Mouse (Mus musculus) limb, embryonic 14.5 days (tissue): ENCODE results near the gene Pgd. TPM values are rescaled to one million over a fixed set of nuclear protein-coding genes. Genes with fewer than 3 reads are reported as not detected.

Experiments used
- ATAC-seq: fragments of 200-750 bp; cut with Nextera tagmentation; 2 replicates; pipeline ENCODE4 v1.8.0; 2017; ENCODE audit warnings: low read depth, moderate number of reproducible peaks, moderate TSS enrichment; ENCODE audit not compliant: low FRiP score
- DNase-seq: peaks from one replicate; pipeline ENCODE4 v3.0.0-alpha.2; 2015; ENCODE audit warnings: low spot score
- H3K27ac ChIP-seq: fragments of 300-500 bp; sonication (generic); replicated peaks from 2 replicates; pipeline ENCODE4 v1.5.1; 2014; ENCODE audit warnings: low read depth, mild to moderate bottlenecking, low read length, moderate library complexity, mixed read lengths
- H3K27me3 ChIP-seq: fragments of 300-500 bp; sonication (generic); 2 replicates; pipeline ENCODE4 v1.6.1; 2014; ENCODE audit warnings: low read length, mixed read lengths; ENCODE audit not compliant: control insufficient read depth, insufficient read depth
- H3K36me3 ChIP-seq: fragments of 300-500 bp; sonication (generic); 2 replicates; pipeline ENCODE4 v1.6.1; 2014; ENCODE audit warnings: mild to moderate bottlenecking, low read length, moderate library complexity, mixed read lengths; ENCODE audit not compliant: control insufficient read depth, insufficient read depth
- H3K4me1 ChIP-seq: fragments of 300-500 bp; sonication (generic); 2 replicates; pipeline ENCODE4 v1.6.1; 2014; ENCODE audit warnings: antibody characterized with exemption, low read length, mixed read lengths; ENCODE audit not compliant: control insufficient read depth, insufficient read depth
- H3K4me2 ChIP-seq: fragments of 300-500 bp; sonication (generic); replicated peaks from 2 replicates; pipeline ENCODE4 v1.6.1; 2014; ENCODE audit warnings: low read depth, mild to moderate bottlenecking, low read length, moderate library complexity; ENCODE audit not compliant: severe bottlenecking
- H3K4me3 ChIP-seq: fragments of 300-500 bp; sonication (generic); replicated peaks from 2 replicates; pipeline ENCODE4 v1.5.1; 2014; ENCODE audit warnings: low read length
- H3K9ac ChIP-seq: fragments of 300-500 bp; sonication (generic); 2 replicates; pipeline ENCODE4 v1.6.1; 2014; ENCODE audit warnings: mild to moderate bottlenecking, low read depth, low read length, moderate library complexity; ENCODE audit not compliant: severe bottlenecking
- H3K9me3 ChIP-seq: fragments of 300-500 bp; sonication (generic); 2 replicates; pipeline ENCODE4 v1.6.1; 2016; ENCODE audit warnings: low read length; ENCODE audit not compliant: control insufficient read depth
- POLR2A ChIP-seq: fragments of 200-500 bp; IDR thresholded peaks from 2 replicates; pipeline ENCODE4 v1.8.0; 2012; ENCODE audit warnings: inconsistent platforms, mild to moderate bottlenecking, moderate library complexity, borderline replicate concordance; ENCODE audit not compliant: insufficient read depth, insufficient read length; ENCODE audit errors: extremely low read depth
- WGBS: fragments of 180-500 bp; shearing (Covaris S2); extraction: QIAGEN DNeasy Blood & Tissue Kit; methylation state at CpG from one replicate; pipeline ENCODE4 v1.1.7; 2014; 5-methylcytosine and 5-hydroxymethylcytosine counted together
- polyA plus RNA-seq, 2 experiments: library from polyadenylated mRNA; depleted of rRNA in 1 of 2; stranded (reverse) in 1 of 2; unstranded in 1 of 2; fragments of >200 nt; fragmentation: Nextera tagmentation in 1 of 2; extraction: Ambion mirVana in 1 of 2; gene quantifications; 2 replicates each; pipeline versions ENCODE4 v1.2.1 to v1.2.3; 2012 to 2014

The Pgd gene
- polyA plus RNA-seq, 2 experiments, result 41.9 to 99.0 TPM

DNA sequence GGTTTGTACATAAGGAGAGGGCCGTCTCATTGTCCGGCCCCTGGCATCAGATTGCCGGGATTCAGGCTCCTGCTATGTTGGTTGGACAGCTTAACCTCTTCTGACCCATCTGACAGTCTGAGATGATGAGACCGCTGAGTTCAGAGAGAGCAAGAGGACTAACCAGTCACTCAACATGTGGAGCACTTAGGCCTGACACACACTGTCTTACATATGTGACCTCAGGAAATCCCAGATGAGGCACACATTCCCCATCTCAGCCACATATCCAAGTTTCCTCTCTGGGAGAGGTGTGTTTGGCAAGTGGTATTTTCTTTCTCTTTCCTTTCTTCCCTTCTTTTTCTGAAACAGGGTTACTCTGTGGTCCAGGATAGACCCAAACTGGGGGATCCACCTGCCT lies 21.4 kb downstream of the Pgd start:
- no peak for DNase-seq
- Histone ChIP-seq H3K9me3 (no peaks in the 10 kb centered on the region), H3K27ac (no peak overlapping the region), H3K4me1 (no peaks in the 10 kb centered on the region), H3K4me2 (no peak overlapping the region), H3K9ac (no peak overlapping the region), H3K27me3 (no peaks in the 10 kb centered on the region), H3K36me3 (peaks cover 7% of the 10 kb centered on the region), H3K4me3 (no peak overlapping the region)
- no peak for TF ChIP-seq POLR2A
- 81% methylated on average over 4 of the region's 4 CpGs for WGBS
- ATAC-seq, result no peak

DNA sequence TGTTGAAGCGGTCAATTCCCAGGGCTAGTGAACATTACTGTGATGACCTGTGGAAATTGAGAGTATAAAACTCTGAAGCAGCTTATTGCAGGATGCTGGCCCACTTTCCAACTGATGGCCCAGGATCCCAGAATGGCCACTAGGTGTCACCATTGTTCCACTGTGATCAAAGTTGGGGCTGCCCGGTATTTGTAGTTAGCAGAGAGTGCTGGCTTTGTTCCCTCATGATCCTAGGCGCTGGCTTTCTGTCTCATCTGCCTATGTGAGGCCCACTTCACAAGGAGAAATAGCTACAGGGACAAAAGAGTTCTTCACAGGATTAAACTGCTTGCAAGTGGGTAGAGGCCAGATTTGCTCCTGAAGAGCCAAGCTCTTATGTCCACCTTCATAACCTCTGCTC lies 22.1 kb downstream of the Pgd start:
- DNase-seq, result peak; percentile 94
- H3K9me3 ChIP-seq, result no peaks in the 10 kb centered on the region
- H3K36me3 ChIP-seq, result no peaks in the 10 kb centered on the region
- no peak overlapping the region for H3K4me3 ChIP-seq
- no peak for TF ChIP-seq POLR2A
- WGBS, result 5% methylated on average over 3 of the region's 3 CpGs
- H3K27me3 ChIP-seq, result no peaks in the 10 kb centered on the region
- H3K4me2 ChIP-seq, result no peak overlapping the region
- H3K27ac ChIP-seq, result no peak overlapping the region
- peak; percentile 84 for ATAC-seq
- no peak overlapping the region for H3K9ac ChIP-seq
- no peaks in the 10 kb centered on the region for H3K4me1 ChIP-seq

DNA sequence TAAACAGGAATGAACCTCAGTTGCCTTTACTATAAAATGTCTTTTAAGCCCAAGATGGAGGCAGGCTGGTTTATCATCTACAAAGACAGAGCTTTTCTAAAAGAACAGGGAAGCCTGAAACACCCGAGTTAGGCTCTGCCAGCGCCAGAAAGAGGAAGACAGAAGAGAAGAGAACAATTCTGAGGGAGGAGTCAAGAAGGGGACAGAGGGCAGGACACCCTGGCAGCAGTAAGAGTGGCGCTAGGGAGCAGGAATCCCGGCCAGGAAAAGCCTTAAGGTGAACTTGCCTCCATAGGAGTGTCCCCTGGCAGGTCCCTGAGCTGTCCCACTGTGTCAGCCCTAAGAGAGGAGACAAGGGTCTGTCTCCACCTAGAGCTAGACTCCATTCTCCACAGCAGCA lies 23.0 kb downstream of the Pgd start:
- TF ChIP-seq POLR2A, result no peak
- no peak for ATAC-seq

GRCm38 (mm10) chr4:149138515-149138914 lies 28.1 kb downstream of the Pgd start:
- no peak for DNase-seq
- no peaks in the 10 kb centered on the region for H3K27me3 ChIP-seq
- WGBS, result 54% methylated on average over 8 of the region's 8 CpGs
- ATAC-seq, result no peak
- H3K9ac ChIP-seq, result no peak overlapping the region
- no peak overlapping the region for H3K27ac ChIP-seq
- H3K36me3 ChIP-seq, result no peaks in the 10 kb centered on the region
- H3K4me2 ChIP-seq, result no peak overlapping the region
- no peaks in the 10 kb centered on the region for H3K9me3 ChIP-seq
- TF ChIP-seq POLR2A, result no peak
- H3K4me3 ChIP-seq, result no peak overlapping the region
- peaks cover 4% of the 10 kb centered on the region; the same call in 1 of the 2 replicates for H3K4me1 ChIP-seq

More for the DNA sequence above, 23.0 kb downstream of the Pgd start:
- WGBS, result 31% methylated on average over 4 of the region's 4 CpGs
- no peaks in the 10 kb centered on the region for H3K4me1 ChIP-seq
- H3K9ac ChIP-seq, result no peak overlapping the region
- no peak overlapping the region for H3K4me2 ChIP-seq
- H3K27ac ChIP-seq, result no peak overlapping the region
- no peaks in the 10 kb centered on the region for H3K36me3 ChIP-seq
- DNase-seq, result no peak
- H3K4me3 ChIP-seq, result no peak overlapping the region
- no peaks in the 10 kb centered on the region for H3K9me3 ChIP-seq
- H3K27me3 ChIP-seq, result no peaks in the 10 kb centered on the region

- Histone ChIP-seq H3K9ac (peak within 1 kb of the TSS; percentile 71), H3K4me1 (peaks cover 4% of the 10 kb centered on the region; the same call in 1 of the 2 replicates), H3K36me3 (no peaks in the 10 kb centered on the region), H3K9me3 (no peaks in the 10 kb centered on the region), H3K4me3 (peak within 1 kb of the TSS; percentile 61), H3K27ac (peak within 1 kb of the TSS; percentile 79), H3K27me3 (no peaks in the 10 kb centered on the region), H3K4me2 (peak within 1 kb of the TSS; percentile 66)
- DNase-seq, result peak; percentile 92
- ATAC-seq, result peak; percentile 88
- 0 out of 2 replicates have a peak, but pooled peaks have one; percentile 32 for TF ChIP-seq POLR2A
- 2% methylated on average over 68 of the region's 68 CpGs for WGBS
These were observed 29.4 kb downstream of the Pgd start, which contains the start of gene Cenps for GRCm38 (mm10) chr4:149136982-149137770. Gene Cenps, minus strand, starts transcription at chr4:149137629.
